Mouse (Mus musculus) c-Kit-positive CD71-negative TER-119-negative erythroid progenitor cells, embryonic 14.5 days (primary cell): Measurements from ENCODE around the gene Tssk2.

ENCODE experiments used
- DNase-seq: peaks from one replicate; pipeline ENCODE4 v3.0.0-alpha.2; 2013; ENCODE audit warnings: low read depth

Gene Tssk2

GRCm38 (mm10) chr16:17898462-17898861 lies at the start of gene Tssk2, which contains the start of gene Dgcr2:
Gene Tssk2, plus strand, starts transcription at chr16:17898637.
Gene Dgcr2, minus strand, starts transcription at chr16:17898562.
- no peak for DNase-seq

- DNase-seq = peak; percentile 45
These were observed 49.5 kb upstream of the Tssk2 start for GRCm38 (mm10) chr16:17848928-17849327.

GRCm38 (mm10) chr16:17849486-17849885 lies 49.0 kb upstream of the Tssk2 start:
- no peak for DNase-seq

- DNase-seq = no peak
These were observed 47.1 kb upstream of the Tssk2 start for GRCm38 (mm10) chr16:17851331-17851730.

GRCm38 (mm10) chr16:17851860-17852259 lies 46.6 kb upstream of the Tssk2 start:
- no peak for DNase-seq

- no peak for DNase-seq
These were observed 45.2 kb upstream of the Tssk2 start for GRCm38 (mm10) chr16:17853263-17853662.

DNA sequence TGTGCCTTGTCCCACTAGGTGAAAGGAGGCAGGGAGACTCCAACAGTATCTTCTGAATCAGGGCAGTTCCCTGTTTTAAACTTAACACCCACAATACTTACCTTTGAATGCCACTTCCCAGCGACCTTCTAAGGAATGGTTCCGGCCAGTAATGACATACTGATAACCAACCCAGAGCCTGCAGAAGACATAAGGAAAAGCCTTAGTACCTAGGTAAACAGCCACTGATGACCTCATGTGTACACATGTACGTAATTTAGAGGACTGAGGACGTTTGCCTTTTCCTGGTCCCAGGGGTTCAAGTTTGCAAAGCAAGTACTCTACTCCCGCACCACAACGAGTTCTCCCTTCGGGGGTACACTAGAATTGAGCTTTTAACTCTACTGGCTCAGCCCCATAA lies 41.3 kb upstream of the Tssk2 start:
- DNase-seq = no peak

- no peak for DNase-seq
These were observed 39.8 kb upstream of the Tssk2 start for GRCm38 (mm10) chr16:17858592-17858991.

DNA sequence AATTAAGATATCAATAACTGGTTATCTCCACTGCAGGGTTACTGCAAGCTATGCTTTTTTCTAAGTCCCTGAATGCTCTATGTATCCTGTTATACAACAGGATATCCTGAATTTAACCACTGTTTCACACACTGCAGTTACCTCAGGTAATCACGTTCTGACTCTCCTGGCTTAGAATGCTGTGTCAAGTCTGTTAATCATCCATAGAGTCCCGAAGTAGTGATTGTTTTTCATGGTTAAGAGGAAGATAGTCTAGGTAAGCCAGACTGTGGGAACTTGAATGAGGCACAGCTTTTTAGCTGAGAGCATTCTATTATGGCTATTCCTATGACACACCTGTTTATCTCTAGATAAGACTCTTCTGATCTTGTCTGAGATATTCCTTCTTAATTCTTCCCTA lies 33.1 kb upstream of the Tssk2 start:
- DNase-seq = no peak

- no peak for DNase-seq
These were observed 32.7 kb upstream of the Tssk2 start for GRCm38 (mm10) chr16:17865770-17866169.

- DNase-seq = peak; percentile 20
These were observed 27.2 kb upstream of the Tssk2 start for GRCm38 (mm10) chr16:17871248-17871647.

DNA sequence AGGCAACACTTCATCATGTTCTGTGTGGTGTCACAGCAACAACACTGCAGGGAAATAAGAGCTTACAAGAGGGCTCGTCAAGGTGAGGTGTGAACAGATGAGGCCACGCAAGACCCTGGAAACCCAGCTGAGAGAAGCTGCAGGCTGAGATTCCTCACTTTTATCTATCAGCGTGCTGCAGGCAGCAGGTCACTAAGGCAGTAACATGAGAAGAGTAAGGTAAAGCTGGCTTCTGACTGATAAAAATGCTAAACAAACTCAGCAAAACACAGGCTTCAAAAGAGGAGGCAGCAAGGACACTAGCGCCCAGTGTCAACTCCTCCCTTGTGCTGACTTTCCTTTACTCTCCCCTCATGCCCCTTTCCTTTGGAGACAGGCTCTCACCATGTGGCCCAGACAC lies 25.4 kb upstream of the Tssk2 start:
- DNase-seq = no peak

DNA sequence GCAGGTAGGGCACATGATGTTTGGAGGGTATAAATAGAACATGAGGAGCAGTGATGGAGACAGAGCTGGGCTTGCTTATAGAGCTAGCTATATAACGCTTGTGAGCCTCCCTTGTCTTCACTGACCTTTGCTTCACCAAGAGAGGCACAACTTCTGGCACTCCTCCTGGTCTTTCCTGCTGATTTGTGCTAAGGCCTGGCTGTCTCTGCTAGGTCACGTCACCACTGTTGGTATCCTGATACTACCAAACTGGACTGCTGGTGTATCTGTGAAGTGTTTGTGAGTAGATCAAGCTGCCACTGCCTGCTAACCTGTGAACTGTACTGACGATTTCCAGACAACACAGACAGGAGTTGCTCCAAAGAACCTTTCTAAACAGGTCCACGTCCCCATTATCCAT lies 23.3 kb upstream of the Tssk2 start:
- DNase-seq = no peak

GRCm38 (mm10) chr16:17876096-17876495 lies 22.3 kb upstream of the Tssk2 start:
- no peak for DNase-seq

- no peak for DNase-seq
These were observed 18.9 kb upstream of the Tssk2 start for GRCm38 (mm10) chr16:17879571-17879970.

GRCm38 (mm10) chr16:17882196-17882595 lies 16.2 kb upstream of the Tssk2 start:
- no peak for DNase-seq

DNA sequence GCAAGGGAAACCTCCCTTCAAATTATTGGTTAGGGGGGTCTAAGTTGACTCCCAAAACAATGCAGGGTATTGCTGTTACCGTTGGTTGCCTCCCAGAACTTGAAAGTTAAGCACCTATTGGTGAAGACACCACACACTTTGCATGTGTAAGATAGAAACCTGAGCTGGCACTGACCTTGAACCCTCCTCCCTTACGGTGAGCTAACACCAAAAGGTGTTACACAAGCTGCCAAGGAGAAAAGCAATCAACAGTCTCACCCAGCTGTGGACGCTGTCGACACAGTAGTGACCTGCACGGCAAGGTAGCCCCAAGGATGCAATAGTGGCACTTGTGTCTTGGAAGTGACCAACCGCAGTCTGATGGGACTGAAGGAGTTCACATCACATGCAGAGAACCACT lies 14.3 kb upstream of the Tssk2 start:
- no peak for DNase-seq

GRCm38 (mm10) chr16:17889689-17890341 lies 8.6 kb upstream of the Tssk2 start:
- DNase-seq = no peak

DNA sequence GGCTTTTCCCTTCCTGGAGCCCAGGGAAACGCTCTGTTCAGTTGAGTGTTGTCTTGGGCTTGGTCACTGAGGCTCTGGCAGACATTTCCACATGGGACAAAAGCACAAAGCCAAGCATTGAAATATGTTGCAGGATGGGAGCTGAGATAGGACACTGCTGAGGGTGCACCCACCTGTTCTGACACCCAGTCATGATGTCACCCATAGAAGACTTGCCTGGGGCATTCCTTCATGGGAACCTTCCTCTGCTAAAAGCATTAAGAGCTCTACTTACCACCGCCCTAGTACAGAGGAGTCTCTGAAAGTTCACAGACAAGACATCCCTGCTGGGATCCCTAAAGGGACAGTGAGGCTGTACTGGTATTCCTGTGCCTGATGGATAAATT lies 8.1 kb upstream of the Tssk2 start:
- no peak for DNase-seq

- no peak for DNase-seq
These were observed 7.4 kb upstream of the Tssk2 start for GRCm38 (mm10) chr16:17890917-17891566.

- peak; percentile 98 for DNase-seq
These were observed 6.9 kb upstream of the Tssk2 start, which contains the start of gene Gm20518 for GRCm38 (mm10) chr16:17891567-17891959. Gene Gm20518, minus strand, starts transcription at chr16:17891671.

DNA sequence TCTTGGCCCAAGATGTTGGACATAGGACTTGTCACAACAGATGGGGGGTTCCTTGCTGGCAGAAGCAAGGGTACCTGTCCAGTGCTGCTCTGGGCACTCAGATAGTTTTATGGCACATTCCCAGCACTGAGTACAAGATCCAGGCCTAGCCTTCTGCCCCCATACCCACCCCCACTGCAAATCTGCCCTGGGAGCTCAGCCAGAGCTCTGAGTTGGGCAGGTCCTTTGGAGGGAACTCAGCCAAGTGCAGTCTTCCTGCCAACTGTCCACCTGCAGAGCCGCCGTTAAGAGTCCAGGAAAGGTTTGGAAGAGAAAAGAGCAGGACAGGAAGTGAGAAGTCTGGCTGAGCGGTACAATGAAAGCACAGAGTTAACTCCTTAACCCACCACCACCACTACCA lies 5.8 kb upstream of the Tssk2 start:
- DNase-seq = no peak

- DNase-seq = no peak
These were observed 4.5 kb upstream of the Tssk2 start, which contains the start of gene Tssk1 for GRCm38 (mm10) chr16:17893923-17894322. Gene Tssk1, plus strand, starts transcription at chr16:17894223.

- no peak for DNase-seq
These were observed 2.3 kb upstream of the Tssk2 start for GRCm38 (mm10) chr16:17896091-17896490.
